Mouse (Mus musculus): ENCODE results near the gene Rpl10a. TPM values are rescaled to one million over a fixed set of nuclear protein-coding genes. Genes with fewer than 3 reads are reported as not detected.

Gene Rpl10a
- polyA plus RNA-seq, 1 experiment: 1,141 TPM

DNA sequence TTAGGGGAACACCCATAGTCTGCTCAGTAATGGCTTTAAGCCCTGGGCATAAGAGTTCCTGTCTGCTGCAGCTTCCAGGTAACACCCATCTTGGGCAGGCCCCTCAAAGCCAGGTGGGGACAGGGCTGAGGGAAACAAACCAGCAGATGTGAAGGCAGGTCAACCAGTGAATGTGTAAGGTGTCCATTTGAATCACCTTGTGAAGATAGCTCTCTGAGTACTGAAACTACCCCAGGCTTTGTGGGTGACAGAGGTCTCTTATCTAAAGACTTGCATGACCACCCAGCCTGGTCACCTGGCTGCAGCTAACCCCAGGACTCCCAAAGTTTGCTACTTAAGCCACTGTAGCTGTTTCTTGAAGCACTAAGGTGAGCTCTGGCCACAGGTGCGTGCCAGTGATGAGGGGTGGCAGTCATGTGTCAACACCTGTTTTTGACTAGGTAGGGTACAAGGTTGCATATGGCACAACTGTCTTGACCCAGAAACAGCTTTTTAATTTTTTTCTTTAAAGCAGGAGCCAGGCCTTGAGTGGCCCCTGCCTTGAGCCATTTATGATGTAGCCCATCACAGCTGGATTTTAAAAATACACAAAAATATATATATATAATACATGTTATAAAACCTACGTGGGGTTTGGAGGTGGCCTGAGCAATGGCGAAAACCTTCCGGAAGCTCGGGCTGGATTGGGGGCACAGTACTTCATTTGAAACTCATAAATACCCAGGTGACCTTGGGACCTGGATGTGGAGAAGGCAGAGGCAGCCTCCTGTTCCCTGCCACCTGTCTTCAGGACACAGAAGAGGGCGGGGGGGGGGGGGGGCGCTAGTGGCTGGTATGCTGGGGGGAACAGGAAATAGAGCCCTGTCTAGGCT is 3.2 kb downstream of the Rpl10a start:
- Histone ChIP-seq H3K27ac (ENCODE audit: control insufficient read depth, insufficient read depth, low read depth, low read length, poor library complexity) (no peak overlapping the region), H3K4me3 (replicated peaks; ENCODE audit: control insufficient read depth, low read depth, low read length) (no peak overlapping the region), H3K4me1 (ENCODE audit: control insufficient read depth, insufficient read depth, low read length) (0 out of 2 replicates have a peak, but pooled peaks cover 1% of the 10 kb centered on the region)
- WGBS: 54% methylated on average over 6 of the region's 7 CpGs
- TF ChIP-seq CTCF (IDR thresholded peaks at IDR 0.05; ENCODE audit: control insufficient read depth, insufficient read depth, low read length): no peak

DNA sequence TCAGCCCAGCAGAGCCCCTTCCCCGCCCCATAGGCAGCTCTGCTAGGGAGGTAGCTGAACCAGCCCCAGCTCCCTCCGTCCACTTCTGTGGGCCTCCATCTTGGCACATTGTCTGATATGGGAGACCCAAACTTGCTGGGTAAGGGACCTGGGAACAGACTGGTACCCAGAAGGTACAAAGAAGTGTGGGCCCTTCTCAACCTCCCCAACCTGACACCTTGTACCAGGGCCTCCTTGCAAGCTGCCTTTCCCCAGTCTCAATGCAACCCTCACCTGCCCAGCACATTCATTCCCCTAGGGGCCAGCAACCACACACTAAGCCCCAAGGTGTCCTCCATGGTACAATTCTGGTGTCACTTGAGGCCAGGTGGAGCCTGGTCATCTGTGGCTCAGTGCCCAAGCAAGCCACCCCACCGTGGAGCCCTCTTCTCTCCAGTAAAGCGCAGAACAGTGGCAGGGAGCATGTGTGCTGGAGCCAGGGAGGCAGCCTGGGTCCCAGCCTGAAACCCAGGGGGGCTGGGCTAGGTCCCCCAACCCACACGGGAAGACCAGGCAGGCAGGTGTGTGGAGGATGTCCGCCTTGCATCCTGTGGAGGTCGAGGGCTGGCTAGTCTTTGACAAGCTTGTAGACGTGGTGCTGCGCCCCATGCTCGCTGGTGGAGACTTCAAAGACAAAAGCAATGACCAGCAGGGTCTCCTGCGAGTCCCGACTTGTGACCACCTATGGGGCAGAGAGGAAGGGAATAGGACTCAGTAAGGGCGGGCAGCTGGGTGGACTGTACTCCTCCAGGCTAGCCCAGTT is 4.0 kb downstream of the Rpl10a start:
- no peak overlapping the region for H3K27ac ChIP-seq (ENCODE audit: control insufficient read depth, insufficient read depth, low read depth, low read length, poor library complexity)
- no peak overlapping the region for H3K4me3 ChIP-seq (replicated peaks; ENCODE audit: control insufficient read depth, low read depth, low read length)
- H3K4me1 ChIP-seq (ENCODE audit: control insufficient read depth, insufficient read depth, low read length): 0 out of 2 replicates have a peak, but pooled peaks cover 1% of the 10 kb centered on the region
- WGBS: 46% methylated on average over 13 of the region's 13 CpGs
- TF ChIP-seq POLR2A (IDR thresholded peaks at IDR 0.05; ENCODE audit: borderline replicate concordance, control insufficient read depth, low read depth, low read length) (no peak), CTCF (IDR thresholded peaks at IDR 0.05; ENCODE audit: control insufficient read depth, insufficient read depth, low read length) (no peak)

- H3K4me3 ChIP-seq (replicated peaks; ENCODE audit: control insufficient read depth, low read depth, low read length): no peak overlapping the region
- no peak for TF ChIP-seq POLR2A (IDR thresholded peaks at IDR 0.05; ENCODE audit: borderline replicate concordance, control insufficient read depth, low read depth, low read length)
- no peak for TF ChIP-seq CTCF (IDR thresholded peaks at IDR 0.05; ENCODE audit: control insufficient read depth, insufficient read depth, low read length)
- H3K4me1 ChIP-seq (ENCODE audit: control insufficient read depth, insufficient read depth, low read length): 0 out of 2 replicates have a peak, but pooled peaks cover under 1% of the 10 kb centered on the region
- 17% methylated on average over 31 of the region's 31 CpGs for WGBS
- H3K27ac ChIP-seq (ENCODE audit: control insufficient read depth, insufficient read depth, low read depth, low read length, poor library complexity): no peak overlapping the region
Measured at GRCm38 (mm10) chr17:28332915-28333546, 4.8 kb downstream of the Rpl10a start.

DNA sequence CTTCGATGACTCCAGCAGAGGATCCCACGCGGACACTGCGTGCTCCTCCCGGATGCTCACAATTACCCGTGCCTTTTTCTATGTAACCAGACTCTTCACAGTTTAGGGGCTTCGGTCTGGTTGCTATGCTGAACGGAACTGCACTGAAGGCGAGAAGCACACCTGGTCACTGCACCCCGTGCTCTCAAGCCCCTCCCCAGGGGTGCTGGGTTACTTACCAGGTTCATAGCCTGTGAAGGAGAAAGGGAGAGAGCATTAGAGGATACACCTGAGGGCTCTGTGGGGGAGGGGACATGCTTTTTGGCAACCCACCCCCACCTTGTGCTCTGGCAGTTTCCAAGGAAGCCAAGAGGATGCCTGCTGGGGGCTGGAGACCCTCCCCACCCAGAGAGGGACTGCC is 7.0 kb downstream of the Rpl10a start:
- no peak overlapping the region for H3K27ac ChIP-seq (ENCODE audit: control insufficient read depth, insufficient read depth, low read depth, low read length, poor library complexity)
- no peak overlapping the region for H3K4me3 ChIP-seq (replicated peaks; ENCODE audit: control insufficient read depth, low read depth, low read length)
- TF ChIP-seq CTCF (IDR thresholded peaks at IDR 0.05; ENCODE audit: control insufficient read depth, insufficient read depth, low read length) (no peak), POLR2A (IDR thresholded peaks at IDR 0.05; ENCODE audit: borderline replicate concordance, control insufficient read depth, low read depth, low read length) (no peak)
- 84% methylated on average over 10 of the region's 10 CpGs for WGBS
- H3K4me1 ChIP-seq (ENCODE audit: control insufficient read depth, insufficient read depth, low read length): no peaks in the 10 kb centered on the region

DNA sequence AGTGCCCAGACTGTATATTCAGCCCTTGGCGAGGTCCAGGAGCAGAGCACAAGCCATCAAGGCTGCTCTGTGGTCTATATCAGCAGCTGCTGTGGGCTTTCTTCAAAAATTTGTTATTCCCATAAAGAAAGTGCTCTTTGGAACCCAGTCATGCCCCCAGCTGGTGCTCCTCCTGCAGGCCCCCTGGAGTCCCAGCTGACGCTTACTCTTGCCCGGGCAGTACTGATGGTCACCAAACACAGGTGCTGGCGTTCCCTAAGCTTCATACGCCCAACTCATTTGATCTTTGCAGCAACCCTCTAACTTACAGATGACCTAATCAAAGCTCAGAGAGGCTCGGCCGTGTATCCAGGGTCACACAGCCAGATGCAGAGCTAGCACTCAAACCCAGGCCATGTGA is 9.3 kb downstream of the Rpl10a start:
- TF ChIP-seq POLR2A (IDR thresholded peaks at IDR 0.05; ENCODE audit: borderline replicate concordance, control insufficient read depth, low read depth, low read length) (no peak), CTCF (IDR thresholded peaks at IDR 0.05; ENCODE audit: control insufficient read depth, insufficient read depth, low read length) (no peak)
- Histone ChIP-seq H3K4me1 (ENCODE audit: control insufficient read depth, insufficient read depth, low read length) (no peaks in the 10 kb centered on the region), H3K27ac (ENCODE audit: control insufficient read depth, insufficient read depth, low read depth, low read length, poor library complexity) (no peak overlapping the region), H3K4me3 (replicated peaks; ENCODE audit: control insufficient read depth, low read depth, low read length) (no peak overlapping the region)
- WGBS: 84% methylated on average over 7 of the region's 7 CpGs

DNA sequence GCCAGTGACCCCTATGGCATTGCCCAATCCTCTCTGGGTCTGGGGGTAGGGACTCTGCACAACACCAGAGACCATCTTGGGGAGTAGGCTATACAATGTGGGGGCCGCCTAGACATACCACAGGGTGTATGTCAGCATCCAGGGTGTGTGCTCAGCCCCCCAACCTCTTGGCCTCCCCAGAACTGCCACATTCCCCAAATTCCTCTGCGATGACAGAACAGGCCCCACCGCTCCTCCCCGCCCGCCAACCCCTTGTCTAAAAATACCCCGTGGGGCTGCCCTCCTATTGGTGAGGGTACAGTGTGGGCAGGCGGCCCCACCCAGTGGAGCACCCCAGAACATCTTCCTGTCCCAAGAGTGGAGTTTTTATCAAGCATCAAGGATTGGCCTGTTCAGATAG is 12.3 kb downstream of the Rpl10a start:
- no peak overlapping the region for H3K27ac ChIP-seq (ENCODE audit: control insufficient read depth, insufficient read depth, low read depth, low read length, poor library complexity)
- 54% methylated on average over 7 of the region's 7 CpGs for WGBS
- TF ChIP-seq CTCF (IDR thresholded peaks at IDR 0.05; ENCODE audit: control insufficient read depth, insufficient read depth, low read length) (no peak), POLR2A (IDR thresholded peaks at IDR 0.05; ENCODE audit: borderline replicate concordance, control insufficient read depth, low read depth, low read length) (no peak)

GRCm38 (mm10) chr17:28341091-28341490 is 12.8 kb downstream of the Rpl10a start:
- Histone ChIP-seq H3K27ac (ENCODE audit: control insufficient read depth, insufficient read depth, low read depth, low read length, poor library complexity) (no peak overlapping the region), H3K4me3 (replicated peaks; ENCODE audit: control insufficient read depth, low read depth, low read length) (no peak overlapping the region), H3K4me1 (ENCODE audit: control insufficient read depth, insufficient read depth, low read length) (no peaks in the 10 kb centered on the region)
- 19% methylated on average over 26 of the region's 26 CpGs for WGBS
- no peak for TF ChIP-seq CTCF (IDR thresholded peaks at IDR 0.05; ENCODE audit: control insufficient read depth, insufficient read depth, low read length)
- no peak for TF ChIP-seq POLR2A (IDR thresholded peaks at IDR 0.05; ENCODE audit: borderline replicate concordance, control insufficient read depth, low read depth, low read length)

More for the DNA sequence above, 12.3 kb downstream of the Rpl10a start:
- H3K4me1 ChIP-seq (ENCODE audit: control insufficient read depth, insufficient read depth, low read length): no peaks in the 10 kb centered on the region
- H3K4me3 ChIP-seq (replicated peaks; ENCODE audit: control insufficient read depth, low read depth, low read length): no peak overlapping the region
